Mouse (Mus musculus): Measurements from ENCODE around the gene Mall.

- TF ChIP-seq USF1 (IDR thresholded peaks at IDR 0.05; ENCODE audit: low read depth, low read length): no peak
- no peak for TF ChIP-seq TAL1 (IDR thresholded peaks at IDR 0.05; ENCODE audit: low read length)
These were observed 15.0 kb downstream of the Mall start for GRCm38 (mm10) chr2:127714726-127715125.

Measured in MEL (cell line).